Mouse (Mus musculus): ENCODE measurements around the gene Rnf186. TPM values are rescaled to one million over a fixed set of nuclear protein-coding genes. Genes with fewer than 3 reads are reported as not detected.

The Rnf186 gene
- not detected in 3 replicates for total RNA-seq (2017)

DNA sequence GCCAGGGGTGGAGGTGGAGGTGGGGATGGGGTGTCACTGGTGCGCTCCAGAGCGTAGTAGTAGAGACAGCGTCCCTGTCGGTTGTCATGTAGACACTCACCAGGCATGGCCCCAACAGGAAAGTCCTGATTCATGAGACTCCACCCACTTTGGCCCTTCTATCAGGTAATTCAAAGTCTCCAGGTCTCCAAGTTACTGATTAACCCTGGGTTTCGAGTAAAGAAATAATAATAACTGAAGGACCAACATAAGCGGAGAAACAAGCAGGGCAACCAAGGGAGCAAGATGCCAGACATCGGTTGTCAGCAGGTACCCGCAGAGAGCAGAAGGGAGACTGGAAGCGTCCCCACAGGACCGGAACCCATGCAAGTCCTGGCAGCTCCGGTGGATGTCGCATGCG lies at the start of gene Rnf186:
Rnf186 (plus strand) TSS at position 247 of the 400 bp plus-strand sequence.
- ATAC-seq (replicated peaks; ENCODE audit: insufficient number of reproducible peaks, low FRiP score, low TSS enrichment, poor library complexity, severe bottlenecking), result no peak

DNA sequence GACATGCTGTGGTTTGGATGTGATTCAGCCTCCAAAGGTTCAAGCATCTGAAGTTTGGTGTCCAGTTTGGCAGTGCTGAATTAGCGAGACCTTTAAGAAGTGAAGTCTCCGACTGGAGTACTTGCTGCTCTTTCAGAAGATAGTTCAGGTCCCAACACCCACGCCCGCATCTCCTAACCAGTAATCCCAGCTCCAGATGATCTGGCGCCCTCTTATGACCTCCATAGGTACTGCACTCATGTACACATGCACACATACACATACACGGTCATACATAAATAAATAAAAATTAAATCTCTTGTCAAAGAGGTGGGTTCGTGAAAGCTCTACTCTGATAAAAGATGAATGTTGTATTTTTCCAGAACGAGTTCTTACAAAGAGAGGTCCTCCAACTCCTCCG lies 49.6 kb upstream of the Rnf186 start:
- ATAC-seq (replicated peaks; ENCODE audit: insufficient number of reproducible peaks, low FRiP score, low TSS enrichment, poor library complexity, severe bottlenecking), result no peak

DNA sequence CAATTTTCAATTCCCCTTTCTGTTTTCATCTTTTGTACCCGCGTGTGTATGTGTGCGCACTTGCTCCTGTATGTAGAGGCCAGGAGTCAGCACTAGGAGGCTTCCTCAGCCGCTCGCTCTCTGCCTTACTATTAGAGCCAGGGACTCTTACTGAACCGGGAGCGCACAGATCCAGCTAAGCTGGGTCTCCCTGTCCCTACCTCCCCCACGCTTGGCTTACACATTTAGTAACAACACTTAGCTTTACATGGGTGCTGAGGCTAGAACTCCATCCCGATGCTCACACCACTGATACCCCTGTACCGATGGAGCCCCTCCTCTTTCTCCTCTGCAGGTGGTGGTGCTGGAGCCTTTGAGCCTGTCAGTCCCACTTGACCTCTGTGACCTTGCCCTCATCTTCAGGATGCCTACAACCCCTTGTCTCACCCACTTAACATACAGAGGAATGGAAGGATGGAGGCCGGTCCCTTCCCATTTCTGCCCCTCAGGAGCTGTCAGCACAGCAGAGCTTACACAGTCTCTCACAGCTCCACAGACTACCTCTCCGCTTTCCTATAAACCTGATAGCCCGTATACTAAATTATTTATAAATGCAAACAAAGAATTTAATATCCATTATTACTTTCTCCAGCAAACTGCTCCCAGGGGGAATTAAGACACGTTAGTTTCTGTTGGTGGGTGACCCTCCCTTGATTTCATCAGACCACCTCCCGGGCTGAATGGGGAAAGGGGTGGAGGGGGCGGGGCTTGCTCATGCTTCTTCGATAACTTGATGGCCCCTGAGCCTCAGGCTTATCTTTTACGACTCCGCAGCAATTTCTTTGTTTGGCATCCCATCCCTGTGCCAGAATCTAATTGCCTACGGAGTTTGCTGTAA lies 45.4 kb upstream of the Rnf186 start:
- no peak for ATAC-seq (replicated peaks; ENCODE audit: insufficient number of reproducible peaks, low FRiP score, low TSS enrichment, poor library complexity, severe bottlenecking)

DNA sequence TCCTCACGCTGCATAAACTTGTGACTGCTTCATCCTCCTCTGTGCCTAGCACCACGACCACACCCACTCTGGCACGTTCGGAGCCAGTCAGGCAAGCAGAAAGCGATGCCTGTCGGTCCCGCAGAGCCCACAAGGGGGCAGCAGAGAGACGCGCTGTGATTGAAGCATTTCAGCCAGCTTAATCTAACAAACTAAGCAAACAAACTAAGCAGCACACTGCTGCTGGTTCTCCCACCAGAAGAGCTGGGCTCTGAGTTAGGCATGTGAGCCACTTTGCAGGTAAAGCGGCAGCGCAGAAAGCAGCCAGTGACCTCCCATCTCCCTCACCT lies 44.8 kb upstream of the Rnf186 start:
- peak; percentile 96 for ATAC-seq (replicated peaks; ENCODE audit: insufficient number of reproducible peaks, low FRiP score, low TSS enrichment, poor library complexity, severe bottlenecking)

DNA sequence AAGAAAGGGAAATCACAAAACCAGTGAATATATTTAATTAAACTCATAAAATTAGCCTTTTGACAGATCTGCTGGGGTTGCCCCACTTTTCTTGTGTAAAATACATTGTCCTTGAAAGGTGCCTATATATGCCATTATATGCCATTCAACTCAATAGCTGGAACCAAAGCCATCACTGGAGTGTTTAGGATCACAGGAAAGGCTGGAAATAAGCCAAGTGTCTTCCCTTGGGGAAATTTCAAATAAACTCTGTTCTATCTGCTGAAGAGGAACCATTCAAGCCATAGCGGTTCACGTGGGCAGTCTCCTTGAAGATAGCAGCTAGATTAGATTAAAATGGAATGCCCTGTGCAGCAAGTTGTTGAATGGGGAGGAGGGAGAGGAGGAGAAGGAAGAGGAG lies 41.4 kb upstream of the Rnf186 start:
- ATAC-seq (replicated peaks; ENCODE audit: insufficient number of reproducible peaks, low FRiP score, low TSS enrichment, poor library complexity, severe bottlenecking), result no peak

- ATAC-seq (replicated peaks; ENCODE audit: insufficient number of reproducible peaks, low FRiP score, low TSS enrichment, poor library complexity, severe bottlenecking), result no peak
Measured at GRCm38 (mm10) chr4:138933862-138934261, 33.0 kb upstream of the Rnf186 start.

- ATAC-seq (replicated peaks; ENCODE audit: insufficient number of reproducible peaks, low FRiP score, low TSS enrichment, poor library complexity, severe bottlenecking), result no peak
Measured at GRCm38 (mm10) chr4:138934456-138935145, 32.3 kb upstream of the Rnf186 start.

GRCm38 (mm10) chr4:138938495-138939269 lies 28.2 kb upstream of the Rnf186 start:
- no peak for ATAC-seq (replicated peaks; ENCODE audit: insufficient number of reproducible peaks, low FRiP score, low TSS enrichment, poor library complexity, severe bottlenecking)

- ATAC-seq (replicated peaks; ENCODE audit: insufficient number of reproducible peaks, low FRiP score, low TSS enrichment, poor library complexity, severe bottlenecking), result no peak
Measured at GRCm38 (mm10) chr4:138939481-138939880, 27.4 kb upstream of the Rnf186 start.

DNA sequence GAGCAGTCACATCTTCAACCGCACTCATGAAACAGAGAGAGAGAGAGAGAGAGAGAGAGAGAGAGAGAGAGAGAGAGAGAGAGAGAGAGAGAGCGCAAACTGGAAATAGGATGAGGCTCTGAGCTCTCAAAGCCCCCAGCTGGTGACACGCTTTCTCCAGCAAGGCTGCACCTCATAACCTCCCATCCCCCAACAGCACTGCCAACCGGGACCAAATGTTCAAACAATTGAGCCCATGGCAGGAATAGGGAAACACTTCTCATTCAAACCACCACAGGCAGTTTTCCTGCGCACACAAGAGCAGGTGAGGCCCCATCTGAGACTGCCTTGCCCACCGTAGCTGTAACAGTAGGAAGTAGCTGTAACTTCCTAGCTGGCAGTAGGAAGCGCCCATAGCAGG lies 25.5 kb upstream of the Rnf186 start:
- no peak for ATAC-seq (replicated peaks; ENCODE audit: insufficient number of reproducible peaks, low FRiP score, low TSS enrichment, poor library complexity, severe bottlenecking)

DNA sequence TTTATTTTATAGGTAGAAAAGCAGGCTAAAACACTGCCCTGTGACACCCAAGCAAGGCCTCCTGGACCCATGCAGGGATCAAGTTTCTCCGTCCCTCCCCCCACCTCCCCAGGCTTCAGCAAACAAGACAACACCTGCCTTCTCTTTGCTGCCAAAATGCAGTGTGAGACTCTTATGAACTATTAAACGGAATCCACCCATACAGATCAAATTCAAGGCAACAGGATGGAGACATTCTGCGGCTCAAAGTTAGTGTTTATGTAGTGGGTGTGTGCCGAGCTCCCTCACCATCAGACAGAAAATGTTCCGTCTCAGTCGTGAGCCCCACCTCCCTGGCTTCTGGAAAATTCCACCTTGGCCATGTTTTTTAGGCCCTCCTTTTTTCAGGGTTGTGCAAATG lies 24.9 kb upstream of the Rnf186 start:
- no peak for ATAC-seq (replicated peaks; ENCODE audit: insufficient number of reproducible peaks, low FRiP score, low TSS enrichment, poor library complexity, severe bottlenecking)

DNA sequence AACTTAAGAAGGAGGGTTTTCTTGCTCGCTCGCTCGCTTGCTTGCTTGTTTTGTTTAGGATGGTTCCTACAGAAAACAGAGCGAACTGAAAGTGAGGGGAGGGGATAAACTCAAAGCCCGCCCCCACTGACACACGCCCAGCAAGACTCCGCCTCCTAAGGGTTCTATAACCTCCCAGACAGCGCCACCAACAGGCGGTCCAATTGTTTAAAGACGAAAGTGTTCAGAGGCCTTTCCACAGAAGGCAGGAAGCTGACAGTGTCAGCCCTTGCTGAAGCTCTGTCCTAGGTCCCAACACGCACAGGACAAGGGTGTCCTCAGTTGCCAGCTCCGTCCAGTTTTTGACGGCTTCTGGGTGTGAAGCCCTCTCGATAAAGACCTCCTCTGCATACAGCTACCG lies 23.2 kb upstream of the Rnf186 start:
- peak; percentile 97 for ATAC-seq (replicated peaks; ENCODE audit: insufficient number of reproducible peaks, low FRiP score, low TSS enrichment, poor library complexity, severe bottlenecking)

GRCm38 (mm10) chr4:138948257-138948656 lies 18.7 kb upstream of the Rnf186 start:
- ATAC-seq (replicated peaks; ENCODE audit: insufficient number of reproducible peaks, low FRiP score, low TSS enrichment, poor library complexity, severe bottlenecking), result no peak

- no peak for ATAC-seq (replicated peaks; ENCODE audit: insufficient number of reproducible peaks, low FRiP score, low TSS enrichment, poor library complexity, severe bottlenecking)
Measured at GRCm38 (mm10) chr4:138958612-138959011, 8.3 kb upstream of the Rnf186 start.

DNA sequence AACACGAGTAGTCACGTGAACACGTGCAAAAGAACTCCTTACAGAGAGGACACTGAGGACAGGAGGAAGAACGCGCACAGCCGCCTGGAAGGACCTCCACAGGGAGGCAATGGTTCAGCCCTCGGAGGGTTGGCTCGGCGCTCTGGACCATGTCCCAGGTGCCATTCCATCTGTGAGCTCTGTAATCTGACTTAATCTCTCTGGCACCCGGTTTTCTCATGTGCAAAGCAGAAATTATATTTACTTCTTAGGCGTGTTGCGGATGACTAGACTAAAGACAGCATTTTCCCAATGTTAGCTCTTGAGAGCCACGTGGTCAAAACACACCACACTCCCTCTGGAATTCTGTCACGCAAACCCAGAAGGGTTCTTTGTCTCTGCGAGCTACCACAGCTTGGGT lies 7.8 kb upstream of the Rnf186 start:
- ATAC-seq (replicated peaks; ENCODE audit: insufficient number of reproducible peaks, low FRiP score, low TSS enrichment, poor library complexity, severe bottlenecking), result no peak

- ATAC-seq (replicated peaks; ENCODE audit: insufficient number of reproducible peaks, low FRiP score, low TSS enrichment, poor library complexity, severe bottlenecking), result no peak
Measured at GRCm38 (mm10) chr4:138959926-138960325, 7.0 kb upstream of the Rnf186 start.

- no peak for ATAC-seq (replicated peaks; ENCODE audit: insufficient number of reproducible peaks, low FRiP score, low TSS enrichment, poor library complexity, severe bottlenecking)
Measured at GRCm38 (mm10) chr4:138962719-138963118, 4.2 kb upstream of the Rnf186 start.

DNA sequence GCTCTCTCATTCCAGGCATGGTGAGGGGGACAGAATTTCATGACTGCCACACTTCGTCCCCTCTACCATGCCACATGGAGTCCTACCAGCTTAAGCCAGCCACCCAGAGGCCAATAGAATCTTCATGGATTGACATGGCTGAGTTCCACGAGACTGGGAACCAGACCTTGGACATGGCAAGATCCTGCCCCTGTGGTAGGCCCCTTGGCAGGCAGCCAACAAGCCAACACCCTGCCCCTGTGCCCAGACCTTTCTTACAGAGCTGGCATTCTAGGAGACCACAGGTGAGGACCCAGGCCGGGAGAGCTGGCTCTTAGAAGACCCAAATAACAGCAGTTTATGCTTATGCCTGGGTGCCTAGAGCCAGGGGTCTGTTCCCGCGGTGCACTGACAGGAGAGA lies 1.0 kb upstream of the Rnf186 start:
- no peak for ATAC-seq (replicated peaks; ENCODE audit: insufficient number of reproducible peaks, low FRiP score, low TSS enrichment, poor library complexity, severe bottlenecking)

- ATAC-seq (replicated peaks; ENCODE audit: insufficient number of reproducible peaks, low FRiP score, low TSS enrichment, poor library complexity, severe bottlenecking), result no peak
Measured at GRCm38 (mm10) chr4:138967485-138967884, 573 bp downstream of the Rnf186 start.
